Mouse (Mus musculus): Measurements from ENCODE around the gene Sestd1.

Sestd1 gene

DNA sequence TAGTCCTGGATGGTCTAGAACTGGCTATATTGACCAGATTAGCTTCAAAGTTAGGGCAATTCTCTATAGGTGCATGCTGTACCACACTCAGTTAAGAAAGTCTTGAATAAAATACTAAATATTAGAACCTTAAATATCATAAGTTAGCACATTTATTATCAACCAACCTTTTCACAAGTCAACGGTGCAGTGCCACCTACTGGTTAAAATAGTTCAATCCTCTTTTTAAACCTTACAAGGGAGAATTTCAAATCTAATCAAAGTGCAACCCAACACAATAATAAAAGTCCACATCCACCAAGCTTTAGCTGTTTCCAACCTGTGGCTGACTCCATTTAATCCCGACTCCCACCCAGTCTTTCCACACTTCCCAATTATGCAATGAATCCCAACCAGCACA lies 76.5 kb downstream of the Sestd1 start:
- no peak for DNase-seq

GRCm38 (mm10) chr2:77201900-77202299 lies 78.5 kb downstream of the Sestd1 start:
- no peak for DNase-seq

DNA sequence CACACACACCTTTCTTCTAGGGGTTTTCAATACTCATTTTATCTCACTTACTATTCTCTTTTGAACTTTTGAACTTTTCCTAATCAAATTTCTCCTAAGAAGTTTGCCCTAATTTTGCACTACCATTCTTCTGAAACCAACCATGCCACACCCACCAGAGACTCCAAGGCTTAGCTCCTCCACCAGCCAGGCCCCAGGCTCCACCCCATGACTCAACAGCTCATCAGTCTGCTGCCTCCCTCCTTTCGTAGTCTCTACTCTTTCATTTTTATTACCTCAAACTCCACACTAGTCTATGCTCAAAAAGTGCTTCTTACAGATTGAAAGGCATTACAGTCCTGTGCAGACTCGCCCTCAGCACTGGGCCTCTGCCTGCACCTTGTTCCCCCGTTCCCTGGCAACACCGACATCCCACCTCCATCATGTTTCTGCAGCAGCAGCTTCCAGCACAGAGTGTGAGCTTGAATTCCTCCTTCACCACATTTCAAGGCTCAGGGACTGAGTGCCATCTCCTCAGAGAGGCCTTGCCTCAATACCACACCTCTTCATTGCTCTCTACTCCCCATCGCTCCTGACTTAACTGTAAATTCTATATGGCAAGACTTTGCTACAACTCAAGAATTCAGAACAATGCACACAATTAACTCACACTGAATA lies 79.3 kb downstream of the Sestd1 start:
- DNase-seq = no peak

- no peak for DNase-seq
Observed at GRCm38 (mm10) chr2:77200379-77200778, 80.0 kb downstream of the Sestd1 start.

GRCm38 (mm10) chr2:77198246-77198645 lies 82.1 kb downstream of the Sestd1 start:
- DNase-seq = no peak

DNA sequence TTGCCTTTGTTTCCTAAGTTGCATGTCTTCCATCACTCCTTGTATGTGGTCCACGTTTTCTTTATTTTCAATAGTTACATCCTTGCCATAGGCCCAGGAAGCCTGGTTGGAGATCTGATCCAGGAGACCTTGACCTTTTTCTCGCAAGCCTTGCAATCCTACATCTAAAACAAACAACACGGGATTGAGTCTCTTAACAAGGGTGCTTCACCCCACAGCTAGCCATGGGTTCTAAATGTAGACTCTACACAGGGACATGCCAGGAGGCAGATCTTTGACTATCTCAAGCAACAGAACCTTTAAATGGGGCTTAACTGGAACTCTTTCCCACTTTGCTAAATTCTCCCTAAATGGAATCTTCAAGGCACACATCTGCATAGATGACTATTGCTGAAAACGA lies 83.6 kb downstream of the Sestd1 start:
- no peak for DNase-seq

GRCm38 (mm10) chr2:77195056-77195455 lies 85.3 kb downstream of the Sestd1 start:
- no peak for DNase-seq

DNA sequence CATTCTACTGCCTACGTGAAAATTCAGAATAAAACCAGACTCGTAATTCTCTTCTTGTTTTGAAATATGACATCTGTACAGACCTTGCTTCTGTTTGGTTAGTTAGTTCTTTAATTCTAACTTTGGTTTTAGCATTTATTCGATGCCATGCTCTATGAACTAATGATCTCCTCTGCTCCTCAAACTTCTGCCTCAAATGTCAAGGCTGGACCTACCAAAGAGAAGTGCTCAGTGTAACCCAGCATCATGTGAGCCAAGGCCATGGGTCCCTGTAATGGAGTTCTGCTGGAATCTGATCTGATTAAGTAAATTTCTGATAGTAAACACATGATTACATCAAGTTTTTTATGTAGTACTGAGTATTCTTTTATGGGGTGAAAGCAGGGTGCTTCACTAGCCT lies 88.6 kb downstream of the Sestd1 start:
- no peak for DNase-seq

DNA sequence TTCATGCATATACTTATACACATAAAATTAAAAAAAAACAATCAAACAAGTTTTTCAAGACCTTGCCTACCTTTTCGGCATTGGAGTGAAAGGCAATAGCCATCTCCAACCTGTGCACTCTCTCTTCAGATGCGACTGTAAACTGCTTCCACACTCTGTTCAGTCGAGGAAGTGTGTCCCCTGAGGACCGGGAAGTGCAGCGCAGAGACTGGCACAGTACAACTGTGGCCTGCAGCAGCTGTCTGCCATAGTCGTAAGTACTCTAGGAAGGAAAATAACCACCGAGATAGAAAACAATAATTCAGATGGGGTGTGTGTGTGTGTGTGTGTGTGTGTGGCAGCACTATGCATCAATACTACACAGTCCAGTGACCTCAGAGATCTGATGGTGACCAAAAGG lies 89.5 kb downstream of the Sestd1 start:
- no peak for DNase-seq

- no peak for DNase-seq
Observed at GRCm38 (mm10) chr2:77190301-77190700, 90.1 kb downstream of the Sestd1 start.

DNA sequence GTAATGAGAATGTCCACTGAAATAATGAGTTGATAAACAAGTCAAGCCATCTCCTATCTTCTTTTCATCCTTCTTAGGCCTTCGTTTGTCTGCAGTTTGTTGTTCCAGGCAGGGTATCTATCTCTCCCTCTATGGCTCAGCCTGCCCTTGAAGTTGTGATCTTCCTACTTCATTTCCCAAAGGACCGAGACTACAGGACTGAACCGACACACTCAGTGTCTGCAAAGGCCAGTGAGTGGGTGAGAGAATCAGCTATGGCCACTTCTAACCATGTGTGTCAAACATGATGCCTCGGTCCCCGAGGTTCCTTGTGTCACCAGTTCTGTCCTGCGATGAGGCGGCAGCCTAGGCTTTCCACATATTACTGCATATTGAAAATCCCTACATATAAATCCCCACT lies 90.7 kb downstream of the Sestd1 start:
- DNase-seq = no peak

GRCm38 (mm10) chr2:77187501-77187900 lies 92.9 kb downstream of the Sestd1 start:
- DNase-seq = no peak

GRCm38 (mm10) chr2:77186912-77187311 lies 93.5 kb downstream of the Sestd1 start:
- no peak for DNase-seq

DNA sequence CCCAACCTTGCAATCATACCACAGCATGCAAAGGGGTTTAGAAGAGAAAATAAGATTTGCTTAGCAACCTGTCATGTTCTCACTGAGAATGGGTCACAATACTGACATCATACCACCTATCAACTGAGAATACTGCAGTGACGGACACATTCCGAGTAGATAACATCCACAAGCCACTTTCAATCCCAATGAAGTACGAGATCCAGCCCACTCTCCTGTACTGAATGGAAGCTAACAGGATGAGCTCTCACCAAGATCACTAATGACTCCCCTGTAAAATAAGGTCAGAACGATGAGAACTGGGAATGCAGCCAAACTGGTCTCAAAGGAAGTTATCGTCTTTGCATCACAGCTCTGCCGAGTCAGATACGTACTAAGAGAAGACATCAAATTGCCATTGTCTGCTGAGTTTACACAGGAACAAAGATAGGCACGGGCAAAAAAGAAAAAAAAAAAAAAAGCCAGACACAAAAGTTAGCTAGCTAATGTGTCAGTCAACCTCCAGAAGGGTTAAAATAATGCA lies 96.3 kb downstream of the Sestd1 start:
- no peak for DNase-seq

DNA sequence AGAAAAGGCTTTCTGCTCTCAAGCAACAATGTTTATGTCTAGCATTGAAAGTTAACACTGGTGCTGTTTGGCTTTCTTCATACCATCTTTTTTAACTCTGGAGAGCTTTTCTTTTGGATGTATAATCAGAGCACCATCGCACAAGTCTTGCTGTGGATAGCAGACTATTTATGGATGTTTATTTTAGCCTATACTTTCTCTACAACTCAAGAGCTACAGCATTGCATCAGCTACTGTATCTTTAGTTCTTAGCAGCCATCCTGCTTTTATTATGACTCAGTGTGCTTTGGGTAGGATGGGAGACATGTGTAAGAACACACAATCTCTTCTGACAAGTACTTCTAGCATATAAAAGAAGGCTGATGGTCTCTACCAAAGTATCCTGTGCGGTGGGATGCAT lies 96.7 kb downstream of the Sestd1 start:
- DNase-seq = no peak

GRCm38 (mm10) chr2:77182996-77183380 lies 97.4 kb downstream of the Sestd1 start:
- no peak for DNase-seq

DNA sequence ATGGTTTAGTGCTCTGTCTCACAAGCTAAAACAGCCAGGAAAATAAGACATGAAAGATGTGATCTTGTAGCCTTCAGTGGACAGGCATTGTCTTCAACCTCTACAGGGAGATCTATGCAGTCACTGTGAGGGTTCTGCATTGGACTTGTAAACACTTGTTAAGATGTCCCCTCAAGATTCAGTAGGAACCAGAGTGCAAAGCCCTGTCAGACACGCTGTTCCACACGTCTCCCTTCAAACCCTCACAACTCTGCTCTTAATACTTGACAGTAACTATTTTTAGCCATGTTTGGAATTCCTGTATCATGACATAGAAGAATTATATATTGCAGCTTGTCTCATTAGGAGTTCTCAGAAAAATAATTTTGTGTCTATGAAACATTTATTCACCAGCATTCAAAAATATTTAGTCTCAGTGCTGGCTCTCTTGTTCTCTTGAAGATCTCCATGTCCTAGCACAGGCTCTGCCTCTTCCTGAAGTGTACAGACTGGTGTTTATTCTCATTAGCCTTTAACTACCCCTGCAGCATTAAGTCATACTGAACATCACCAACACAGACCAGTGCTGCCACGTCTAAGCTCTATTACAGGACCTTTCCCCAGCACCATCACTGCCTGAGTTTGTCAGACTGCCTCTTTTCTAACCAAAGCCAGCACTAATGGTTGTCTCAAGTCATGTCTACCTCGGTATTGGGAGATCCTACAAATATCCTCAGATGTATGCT lies 98.0 kb downstream of the Sestd1 start:
- DNase-seq = no peak

- no peak for DNase-seq
Observed at GRCm38 (mm10) chr2:77177472-77177871, 102.9 kb downstream of the Sestd1 start.

DNA sequence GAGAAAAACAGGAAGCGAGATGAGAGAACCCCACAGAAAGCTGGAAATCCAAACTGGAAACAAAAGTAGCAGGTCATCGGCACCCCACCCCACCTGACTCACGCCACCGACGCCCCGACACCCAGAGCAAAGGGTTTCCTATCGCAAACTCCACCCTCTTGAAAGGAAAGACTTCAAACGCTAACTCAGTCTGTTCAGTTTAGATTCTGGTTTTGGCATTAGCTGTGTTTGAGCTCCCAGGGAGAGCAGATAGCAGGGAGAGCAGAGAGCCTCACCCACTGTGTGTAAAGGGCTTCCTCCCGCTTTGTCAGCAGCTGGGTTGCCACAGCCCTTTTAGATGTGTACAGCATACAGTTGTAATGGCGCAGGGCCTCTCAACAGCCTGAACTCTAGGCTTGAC lies 104.0 kb downstream of the Sestd1 start:
- no peak for DNase-seq

DNA sequence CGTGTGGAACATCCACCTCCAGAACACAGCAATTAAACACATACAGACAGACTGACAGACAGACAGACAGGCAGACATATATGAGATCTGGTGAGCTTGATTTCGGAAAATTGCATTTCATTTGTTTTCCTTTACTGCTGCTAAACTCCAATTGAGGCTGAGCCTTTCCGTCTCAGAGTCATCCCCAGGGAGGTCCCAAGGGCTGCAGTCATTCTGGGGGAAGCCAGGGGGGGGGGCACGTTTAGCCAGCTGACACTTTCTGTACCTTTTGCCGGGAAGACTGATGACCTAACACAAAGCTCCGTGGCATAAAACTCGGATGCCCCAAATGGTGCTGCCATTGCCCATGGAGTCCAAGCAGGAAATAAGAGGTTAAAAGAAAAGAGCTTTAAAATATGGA lies 105.0 kb downstream of the Sestd1 start:
- no peak for DNase-seq

DNA sequence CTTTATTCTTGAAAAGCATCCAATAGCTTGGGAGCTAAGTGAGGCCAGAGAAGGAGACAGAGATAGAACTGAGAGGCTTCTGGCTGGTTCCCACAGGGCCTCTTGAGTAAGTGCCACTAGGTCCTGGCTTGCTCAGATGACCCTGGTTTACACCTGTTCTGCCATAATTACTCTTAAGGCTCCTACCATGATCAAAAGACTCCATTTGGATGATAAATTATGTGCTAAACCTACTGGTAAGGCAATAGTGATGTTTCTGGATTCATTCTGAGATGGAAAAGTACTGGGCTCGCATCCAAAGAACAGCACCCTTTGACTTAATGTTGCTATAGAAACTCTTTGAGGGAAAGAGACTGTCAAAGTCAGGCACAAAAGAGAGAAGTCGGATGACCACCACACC lies 106.1 kb downstream of the Sestd1 start:
- no peak for DNase-seq

DNA sequence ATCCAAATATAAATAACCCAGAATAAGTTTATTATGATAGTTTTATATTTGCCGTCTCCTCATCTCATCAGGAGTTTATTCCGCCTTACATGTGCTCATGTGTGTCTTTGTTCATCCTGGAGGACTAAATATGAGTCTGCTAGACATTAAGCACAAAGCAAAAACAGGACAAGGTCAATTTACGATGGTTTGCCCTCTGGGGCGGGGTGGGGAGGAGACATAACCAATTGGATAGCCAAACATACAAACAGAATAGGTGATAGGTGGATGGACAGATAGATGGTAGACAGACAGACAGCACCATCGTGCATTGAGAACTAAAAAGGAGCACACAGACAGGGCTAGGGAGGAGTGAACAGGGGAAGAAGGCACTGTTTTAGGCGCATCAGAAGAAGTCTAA lies 106.6 kb downstream of the Sestd1 start:
- no peak for DNase-seq

- DNase-seq = no peak
Observed at GRCm38 (mm10) chr2:77173366-77173765, 107.0 kb downstream of the Sestd1 start.

DNA sequence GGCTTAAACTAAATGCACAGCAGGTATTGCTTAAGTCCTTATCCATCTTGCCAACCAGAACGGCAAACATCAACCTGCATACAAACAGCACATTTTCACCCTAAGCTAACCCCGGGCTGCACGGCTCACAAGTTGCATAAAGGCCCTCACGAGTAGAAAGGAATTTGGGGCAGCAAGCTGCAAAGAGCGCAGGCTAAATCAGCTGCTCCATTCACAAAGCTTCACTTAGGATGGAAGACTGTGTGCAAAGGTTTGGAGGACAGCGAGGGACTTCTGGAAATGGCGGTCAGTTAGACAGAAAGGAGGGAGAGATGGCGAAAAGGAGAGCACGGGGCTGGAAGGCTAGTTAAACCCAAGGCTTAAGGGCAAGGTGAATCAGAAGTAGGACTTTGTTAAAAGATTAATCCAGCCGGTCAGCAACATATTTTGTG lies 108.1 kb downstream of the Sestd1 start:
- DNase-seq = no peak

Measured in cerebellum, adult 8-10 months (tissue).